Mouse (Mus musculus) B cell, adult (primary cell): ENCODE data around the gene Apoc3. TPM values are rescaled to one million over a fixed set of nuclear protein-coding genes. Genes with fewer than 3 reads are reported as not detected.

Source experiments
- total RNA-seq: library from RNA; stranded (reverse); gene quantifications from 4 replicates; pipeline ENCODE4 v1.2.4, GENCODE M21; 2023; ENCODE audit not compliant: inconsistent age

The Apoc3 gene
- not detected in 4 replicates for total RNA-seq

DNA sequence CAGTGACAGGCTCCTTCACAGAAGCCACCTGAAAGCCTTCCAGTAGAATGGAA, at the start of gene Apoc3:
TSS of gene Apoc3 (minus strand) at position 41 of the 53 bp plus-strand sequence.

DNA sequence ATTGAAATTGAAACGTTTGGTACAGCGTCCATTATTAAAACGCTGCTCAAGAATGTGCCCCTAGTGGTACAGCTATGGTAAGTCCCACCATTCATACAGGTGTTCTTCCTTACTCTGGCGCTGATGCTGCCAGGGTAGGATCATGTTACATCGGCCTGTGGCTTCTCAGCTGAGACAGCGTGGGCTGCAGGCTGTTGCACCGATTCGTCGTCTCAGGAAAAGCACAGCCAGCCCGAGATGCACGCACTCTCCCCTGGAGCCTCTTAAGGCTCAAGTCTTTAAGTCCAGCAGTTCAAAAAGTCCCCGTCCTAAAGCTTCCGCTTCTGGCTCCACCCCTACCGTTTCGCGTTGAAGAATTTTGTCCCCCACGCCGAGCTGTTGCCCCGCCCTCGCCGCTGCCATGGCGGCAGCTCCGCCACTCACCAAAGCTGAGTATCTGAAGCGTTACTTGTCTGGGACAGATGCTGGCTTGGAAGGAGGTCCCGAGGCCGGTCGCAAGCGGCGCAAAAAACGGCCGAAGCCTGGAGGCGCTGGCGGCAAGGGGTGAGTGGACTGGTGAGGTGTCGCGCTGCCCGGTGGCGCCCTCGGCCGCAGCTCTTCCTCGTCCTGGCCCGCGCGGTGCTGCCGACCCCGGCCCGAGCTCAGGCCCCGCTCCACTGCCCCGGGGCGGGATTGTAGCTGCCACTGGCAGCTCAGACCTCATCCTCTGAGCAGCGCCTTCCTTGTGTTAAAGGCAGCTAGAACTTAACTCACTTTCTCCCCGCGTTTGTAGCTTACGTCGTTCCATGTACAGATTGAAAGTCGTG, 47.4 kb upstream of the Apoc3 start, which contains the start of gene Bud13:
TSS of gene Bud13 (plus strand) at position 378 of the 806 bp plus-strand sequence.

DNA sequence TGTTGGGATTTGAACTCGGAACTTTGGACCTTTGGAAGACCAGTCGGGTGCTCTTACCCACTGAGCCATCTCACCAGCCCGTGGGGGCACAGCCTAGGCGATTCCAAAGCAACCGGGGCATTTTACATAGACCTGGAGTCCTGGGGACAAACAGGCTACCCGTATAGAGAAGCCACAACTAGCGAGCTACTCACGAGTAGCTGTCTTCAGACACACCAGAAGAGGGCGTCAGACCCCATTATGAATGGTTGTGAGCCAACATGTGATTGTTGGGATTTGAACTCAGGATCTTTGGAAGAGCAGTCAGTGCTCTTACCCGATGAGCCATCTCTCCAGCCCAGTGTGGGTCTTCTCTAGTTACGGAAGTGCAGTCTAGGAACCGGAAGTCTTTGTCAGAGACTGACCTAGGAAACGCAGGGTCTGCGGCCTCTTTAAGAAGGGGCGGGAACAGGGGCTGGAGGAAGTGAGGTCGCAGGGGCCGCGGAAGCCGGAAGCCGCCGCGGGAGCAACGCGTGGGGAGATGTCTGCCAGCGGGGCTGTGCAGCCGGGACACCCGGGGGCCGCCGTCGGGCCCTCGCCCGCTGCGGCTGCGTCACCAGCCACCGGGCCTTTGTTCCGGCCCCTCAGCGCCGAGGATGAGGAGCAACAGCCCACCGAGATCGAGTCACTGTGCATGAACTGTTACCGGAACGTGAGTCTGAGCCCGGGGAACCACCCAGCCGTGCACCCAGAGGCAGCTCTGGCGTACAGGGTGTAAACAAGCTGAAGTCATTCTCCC, 37.4 kb upstream of the Apoc3 start, which contains the start of gene Zpr1:
TSS of gene Zpr1 (plus strand) at position 388 of the 778 bp plus-strand sequence.

DNA sequence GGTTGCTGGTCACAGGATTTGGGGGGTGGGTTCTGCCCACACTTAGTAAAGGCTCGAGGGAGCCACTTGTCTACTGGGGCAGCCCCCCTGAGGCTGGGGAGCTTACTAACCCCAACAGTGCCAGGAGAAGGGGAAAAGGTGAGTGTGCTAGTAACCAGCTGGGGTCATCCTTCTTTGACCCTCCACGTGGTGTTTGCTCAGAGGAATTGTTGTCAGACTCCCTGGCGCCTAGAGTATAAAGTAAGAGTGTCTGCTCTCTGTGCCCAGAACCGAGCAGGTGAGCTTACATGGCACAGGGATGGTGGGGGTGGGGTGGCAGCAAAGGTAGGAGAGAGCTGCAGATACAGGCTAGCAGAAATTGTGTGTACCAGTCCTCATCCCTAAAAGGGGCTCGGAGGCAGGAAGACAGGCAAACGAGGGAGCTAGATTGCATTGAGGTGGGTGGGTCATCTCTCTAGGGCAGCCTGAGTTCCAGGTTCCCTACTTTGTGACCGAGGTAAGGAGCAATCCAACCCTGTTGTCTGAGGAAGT, 33.0 kb upstream of the Apoc3 start, which contains the start of gene Apoa5:
TSS of gene Apoa5 (plus strand) at position 291 of the 531 bp plus-strand sequence.

DNA sequence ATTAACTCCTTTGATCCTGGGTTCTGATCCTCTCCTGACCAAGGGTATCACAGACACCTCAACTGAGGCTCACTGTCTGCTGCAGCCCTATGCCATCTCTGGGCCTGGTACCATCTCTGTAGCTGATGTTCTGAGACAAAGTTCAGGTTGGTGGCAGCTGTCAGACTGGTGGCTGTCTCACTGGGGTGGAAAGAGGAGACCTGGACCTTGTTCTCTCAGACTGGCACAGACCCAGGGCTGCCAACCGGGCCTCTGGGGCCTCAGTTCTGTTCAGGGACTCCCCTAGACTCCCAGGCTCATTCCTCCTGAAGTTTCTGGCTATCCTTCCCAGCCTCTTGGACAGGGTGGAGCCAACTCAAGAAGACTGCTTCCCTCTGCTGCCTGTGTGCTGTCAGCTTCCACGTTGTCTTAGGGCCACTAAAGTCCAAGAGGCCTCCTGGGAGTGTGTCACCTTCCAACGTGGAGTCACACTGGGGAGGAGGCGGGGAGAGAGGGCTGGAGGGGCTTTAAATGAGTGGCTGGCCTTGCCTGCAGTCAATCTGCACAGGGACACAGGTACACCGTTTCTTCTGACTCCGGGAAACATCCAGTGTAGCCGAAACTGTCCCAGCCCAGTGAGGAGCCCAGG, 5.2 kb upstream of the Apoc3 start, which contains the start of gene Apoa4:
TSS of gene Apoa4 (plus strand) at position 171 of the 628 bp plus-strand sequence.

DNA sequence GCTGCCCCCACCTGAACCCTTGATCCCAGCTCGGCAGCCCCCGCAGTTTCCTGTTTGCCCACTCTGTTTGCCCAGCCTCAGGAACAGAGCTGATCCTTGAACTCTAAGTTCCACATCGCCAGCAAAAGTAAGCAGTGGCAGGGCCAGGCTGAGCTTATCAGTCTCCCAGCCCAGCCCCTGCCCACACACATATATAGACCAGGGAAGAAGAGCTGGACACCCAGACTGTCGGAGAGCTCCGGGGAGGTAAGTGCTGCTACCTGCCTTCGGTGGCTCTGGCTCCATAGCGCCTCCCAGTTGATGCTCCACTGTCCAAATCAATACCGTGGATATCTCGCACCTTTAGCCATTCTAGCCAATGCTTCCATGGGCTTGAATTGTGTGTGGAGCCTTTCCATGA, 6.9 kb downstream of the Apoc3 start, which contains the start of gene Apoa1:
TSS of gene Apoa1 (plus strand) at position 90 of the 400 bp plus-strand sequence.

Other genes starting within 250 kb of the Apoc3 start
- 61.5 to 70.3 TPM (median 65.5 TPM) in 4 replicates for gene Pafah1b2, start 222.9 kb downstream of the Apoc3 start, total RNA-seq
- gene Sik3, start 222.8 kb downstream of the Apoc3 start, total RNA-seq, result 53.9 to 58.2 TPM (median 54.2 TPM) in 4 replicates
- gene Apoa1, start 7.1 kb downstream of the Apoc3 start, total RNA-seq, result not detected in 4 replicates
- gene Apoa4, start 5.1 kb upstream of the Apoc3 start, total RNA-seq, result not detected in 4 replicates
- not detected in 4 replicates for gene Apoa5, start 33.0 kb upstream of the Apoc3 start, total RNA-seq
- gene Zpr1, start 37.4 kb upstream of the Apoc3 start, total RNA-seq, result 75.3 to 91.9 TPM (median 81.2 TPM) in 4 replicates
- 20.6 to 29.6 TPM (median 24.1 TPM) in 4 replicates for gene Bud13, start 47.4 kb upstream of the Apoc3 start, total RNA-seq
- gene 4931429L15Rik, start 84.3 kb upstream of the Apoc3 start, total RNA-seq, result not detected in 4 replicates